Mouse (Mus musculus): ENCODE measurements at regions not wholly inside any gene's neighbourhood (a gene's known extent, or its start where the extent isn't known, plus 50 kb on each side); places are given as distances from the start of the nearest gene placed in this dataset.

- DNase-seq (ENCODE audit: low spot score) = no peak
Measured at GRCm38 (mm10) chr8:53749263-53749662, 110.4 kb upstream of the Neil3 start.

GRCm38 (mm10) chr8:53769211-53769610, 130.3 kb upstream of the Neil3 start:
- no peak for DNase-seq (ENCODE audit: low spot score)

GRCm38 (mm10) chr8:53775511-53775910, 136.6 kb upstream of the Neil3 start:
- DNase-seq (ENCODE audit: low spot score) = no peak

- DNase-seq (ENCODE audit: low spot score) = peak; percentile 13
Measured at GRCm38 (mm10) chr8:53780886-53781285, 142.0 kb upstream of the Neil3 start.

GRCm38 (mm10) chr8:53781885-53782284, 143.0 kb upstream of the Neil3 start:
- no peak for DNase-seq (ENCODE audit: low spot score)

GRCm38 (mm10) chr8:53788202-53788601, 149.3 kb upstream of the Neil3 start:
- DNase-seq (ENCODE audit: low spot score) = no peak

- peak; percentile 6 for DNase-seq (ENCODE audit: low spot score)
Measured at GRCm38 (mm10) chr8:53821148-53821547, 182.3 kb upstream of the Neil3 start.

- no peak for DNase-seq (ENCODE audit: low spot score)
Measured at GRCm38 (mm10) chr8:53827395-53827794, 188.5 kb upstream of the Neil3 start.

GRCm38 (mm10) chr8:53847821-53848220, 209.0 kb upstream of the Neil3 start:
- DNase-seq (ENCODE audit: low spot score) = no peak

GRCm38 (mm10) chr8:53868567-53868966, 208.8 kb upstream of the Vegfc start:
- DNase-seq (ENCODE audit: low spot score) = no peak

- DNase-seq (ENCODE audit: low spot score) = peak; percentile 5
Measured at GRCm38 (mm10) chr8:53869997-53870596, 207.3 kb upstream of the Vegfc start.

- DNase-seq (ENCODE audit: low spot score) = no peak
Measured at GRCm38 (mm10) chr8:53872033-53872619, 205.3 kb upstream of the Vegfc start.

GRCm38 (mm10) chr8:53878846-53879245, 198.6 kb upstream of the Vegfc start:
- no peak for DNase-seq (ENCODE audit: low spot score)

- DNase-seq (ENCODE audit: low spot score) = no peak
Measured at GRCm38 (mm10) chr8:53881551-53881950, 195.9 kb upstream of the Vegfc start.

GRCm38 (mm10) chr8:53892205-53892710, 185.1 kb upstream of the Vegfc start:
- DNase-seq (ENCODE audit: low spot score) = no peak

- DNase-seq (ENCODE audit: low spot score) = no peak
Measured at GRCm38 (mm10) chr8:53892770-53893169, 184.6 kb upstream of the Vegfc start.

- no peak for DNase-seq (ENCODE audit: low spot score)
Measured at GRCm38 (mm10) chr8:53922343-53922742, 155.1 kb upstream of the Vegfc start.

- DNase-seq (ENCODE audit: low spot score) = no peak
Measured at GRCm38 (mm10) chr8:53930685-53931084, 146.7 kb upstream of the Vegfc start.

GRCm38 (mm10) chr8:53938392-53938791, 139.0 kb upstream of the Vegfc start:
- no peak for DNase-seq (ENCODE audit: low spot score)

GRCm38 (mm10) chr8:53939519-53939918, 137.9 kb upstream of the Vegfc start:
- no peak for DNase-seq (ENCODE audit: low spot score)

GRCm38 (mm10) chr8:53941144-53941543, 136.3 kb upstream of the Vegfc start:
- no peak for DNase-seq (ENCODE audit: low spot score)

GRCm38 (mm10) chr8:53945561-53945960, 131.8 kb upstream of the Vegfc start:
- DNase-seq (ENCODE audit: low spot score) = no peak

GRCm38 (mm10) chr8:53947384-53947783, 130.0 kb upstream of the Vegfc start:
- no peak for DNase-seq (ENCODE audit: low spot score)

All from lung, postnatal 25 days (tissue).